Mouse (Mus musculus): Measurements from ENCODE around the gene Trpm4. TPM values are rescaled to one million over a fixed set of nuclear protein-coding genes. Genes with fewer than 3 reads are reported as not detected.

The Trpm4 gene
- polyA plus RNA-seq (2015; fragmentation: Nextera tagmentation; extraction: Ambion mirVana): 9.4 and 12.0 TPM in 2 replicates

GRCm38 (mm10) chr7:45333431-45333982, at the start of gene Trpm4:
Gene Trpm4, minus strand, starts transcription at chr7:45333780.
- peaks cover 13% of the 10 kb centered on the region; the same call in 1 of the 2 replicates for H3K27me3 ChIP-seq (replicated peaks)
- peak within 1 kb of the TSS; percentile 65 for H3K9ac ChIP-seq (replicated peaks)
- H3K4me1 ChIP-seq: peaks cover 23% of the 10 kb centered on the region
- H3K4me2 ChIP-seq: peak within 1 kb of the TSS; percentile 95
- no peaks in the 10 kb centered on the region for H3K36me3 ChIP-seq
- peak; percentile 63 for ATAC-seq (ENCODE audit: low FRiP score)
- H3K9me3 ChIP-seq (replicated peaks): no peaks in the 10 kb centered on the region
- WGBS: under 1% methylated on average over 37 of the region's 38 CpGs
- peak within 1 kb of the TSS; percentile 64 for H3K4me3 ChIP-seq (replicated peaks)
- peak within 1 kb of the TSS; percentile 72 for H3K27ac ChIP-seq (replicated peaks)

GRCm38 (mm10) chr7:45376057-45376456, 42.5 kb upstream of the Trpm4 start:
- H3K36me3 ChIP-seq: peaks cover 82% of the 10 kb centered on the region
- 88% methylated on average over 1 of the region's 1 CpGs for WGBS
- no peaks in the 10 kb centered on the region for H3K9me3 ChIP-seq (replicated peaks)

GRCm38 (mm10) chr7:45374620-45375019, 41.0 kb upstream of the Trpm4 start:
- H3K36me3 ChIP-seq: peaks cover 68% of the 10 kb centered on the region
- no peaks in the 10 kb centered on the region for H3K9me3 ChIP-seq (replicated peaks)
- ATAC-seq (ENCODE audit: low FRiP score): no peak
- WGBS: 91% methylated on average over 8 of the region's 8 CpGs
- H3K27me3 ChIP-seq (replicated peaks): no peaks in the 10 kb centered on the region
- H3K4me3 ChIP-seq (replicated peaks): no peak overlapping the region
- no peak overlapping the region for H3K4me2 ChIP-seq
- no peak overlapping the region for H3K9ac ChIP-seq (replicated peaks)
- H3K27ac ChIP-seq (replicated peaks): no peak overlapping the region
- H3K4me1 ChIP-seq: peaks cover 16% of the 10 kb centered on the region

More at GRCm38 (mm10) chr7:45376057-45376456, 42.5 kb upstream of the Trpm4 start:
- Histone ChIP-seq H3K4me3 (replicated peaks) (no peak overlapping the region), H3K27ac (replicated peaks) (no peak overlapping the region), H3K27me3 (replicated peaks) (no peaks in the 10 kb centered on the region), H3K4me2 (no peak overlapping the region), H3K9ac (replicated peaks) (no peak overlapping the region), H3K4me1 (peaks cover 3% of the 10 kb centered on the region; the same call in 1 of the 2 replicates)
- ATAC-seq (ENCODE audit: low FRiP score): no peak

- no peak overlapping the region for H3K4me2 ChIP-seq
- peaks cover 46% of the 10 kb centered on the region for H3K36me3 ChIP-seq
- no peak overlapping the region for H3K4me3 ChIP-seq (replicated peaks)
- peaks cover 39% of the 10 kb centered on the region for H3K4me1 ChIP-seq
- ATAC-seq (ENCODE audit: low FRiP score): no peak
- no peak overlapping the region for H3K9ac ChIP-seq (replicated peaks)
- peaks cover 7% of the 10 kb centered on the region; the same call in 1 of the 2 replicates for H3K27me3 ChIP-seq (replicated peaks)
- no peak overlapping the region for H3K27ac ChIP-seq (replicated peaks)
- no peaks in the 10 kb centered on the region for H3K9me3 ChIP-seq (replicated peaks)
- 85% methylated on average over 5 of the region's 5 CpGs for WGBS
Observed at GRCm38 (mm10) chr7:45372371-45372770, 38.8 kb upstream of the Trpm4 start.

GRCm38 (mm10) chr7:45370475-45371311, 37.1 kb upstream of the Trpm4 start, which contains the start of gene Lin7b:
Gene Lin7b, minus strand, starts transcription at chr7:45370583.
- Histone ChIP-seq H3K27me3 (replicated peaks) (peaks cover 7% of the 10 kb centered on the region; the same call in 1 of the 2 replicates), H3K36me3 (peaks cover 29% of the 10 kb centered on the region), H3K4me2 (peak within 1 kb of the TSS; percentile 95), H3K4me1 (peaks cover 42% of the 10 kb centered on the region), H3K27ac (replicated peaks) (peak within 1 kb of the TSS; percentile 58), H3K4me3 (replicated peaks) (peak within 1 kb of the TSS; percentile 55), H3K9me3 (replicated peaks) (no peaks in the 10 kb centered on the region), H3K9ac (replicated peaks) (peak within 1 kb of the TSS; percentile 64)
- 10% methylated on average over 28 of the region's 28 CpGs for WGBS
- ATAC-seq (ENCODE audit: low FRiP score): peak; percentile 54

- Histone ChIP-seq H3K27me3 (replicated peaks) (peaks cover 7% of the 10 kb centered on the region; the same call in 1 of the 2 replicates), H3K36me3 (peaks cover 22% of the 10 kb centered on the region), H3K9me3 (replicated peaks) (no peaks in the 10 kb centered on the region), H3K4me3 (replicated peaks) (peak overlapping the region; percentile 55), H3K4me2 (peak overlapping the region; percentile 95), H3K9ac (replicated peaks) (peak overlapping the region; percentile 64), H3K27ac (replicated peaks) (peak overlapping the region; percentile 58), H3K4me1 (peaks cover 49% of the 10 kb centered on the region)
- no peak; the same call in 1 of the 2 replicates for ATAC-seq (ENCODE audit: low FRiP score)
- WGBS: 10% methylated on average over 48 of the region's 52 CpGs
Observed at GRCm38 (mm10) chr7:45369836-45370474, 36.4 kb upstream of the Trpm4 start.

GRCm38 (mm10) chr7:45369022-45369745, 35.6 kb upstream of the Trpm4 start:
- no peak for ATAC-seq (ENCODE audit: low FRiP score)
- 72% methylated on average over 16 of the region's 16 CpGs for WGBS
- H3K9ac ChIP-seq (replicated peaks): no peak overlapping the region

GRCm38 (mm10) chr7:45368178-45368577, 34.6 kb upstream of the Trpm4 start:
- WGBS: 83% methylated on average over 15 of the region's 15 CpGs
- Histone ChIP-seq H3K9me3 (replicated peaks) (no peaks in the 10 kb centered on the region), H3K9ac (replicated peaks) (peak overlapping the region; percentile 69; the same call in 1 of the 2 replicates), H3K36me3 (peaks cover 10% of the 10 kb centered on the region), H3K27me3 (replicated peaks) (peaks cover 11% of the 10 kb centered on the region; the same call in 1 of the 2 replicates), H3K27ac (replicated peaks) (peak overlapping the region; percentile 90; the same call in 1 of the 2 replicates), H3K4me3 (replicated peaks) (peak overlapping the region; percentile 79), H3K4me2 (peak overlapping the region; percentile 71), H3K4me1 (peaks cover 56% of the 10 kb centered on the region)
- no peak for ATAC-seq (ENCODE audit: low FRiP score)

More at GRCm38 (mm10) chr7:45369022-45369745, 35.6 kb upstream of the Trpm4 start:
- H3K4me2 ChIP-seq: peak overlapping the region; percentile 95
- H3K9me3 ChIP-seq (replicated peaks): no peaks in the 10 kb centered on the region
- H3K36me3 ChIP-seq: peaks cover 18% of the 10 kb centered on the region
- peak overlapping the region; percentile 55 for H3K4me3 ChIP-seq (replicated peaks)
- peaks cover 7% of the 10 kb centered on the region; the same call in 1 of the 2 replicates for H3K27me3 ChIP-seq (replicated peaks)
- peaks cover 55% of the 10 kb centered on the region for H3K4me1 ChIP-seq
- no peak overlapping the region for H3K27ac ChIP-seq (replicated peaks)

- peaks cover 11% of the 10 kb centered on the region; the same call in 1 of the 2 replicates for H3K27me3 ChIP-seq (replicated peaks)
- H3K4me2 ChIP-seq: peak overlapping the region; percentile 71
- peak overlapping the region; percentile 90 for H3K9ac ChIP-seq (replicated peaks)
- peak; percentile 88 for ATAC-seq (ENCODE audit: low FRiP score)
- H3K4me1 ChIP-seq: peaks cover 65% of the 10 kb centered on the region
- no peaks in the 10 kb centered on the region for H3K9me3 ChIP-seq (replicated peaks)
- H3K4me3 ChIP-seq (replicated peaks): peak overlapping the region; percentile 79
- H3K36me3 ChIP-seq: peaks cover 2% of the 10 kb centered on the region; the same call in 1 of the 2 replicates
- WGBS: under 1% methylated on average over 70 of the region's 70 CpGs
- peak overlapping the region; percentile 90 for H3K27ac ChIP-seq (replicated peaks)
Observed at GRCm38 (mm10) chr7:45367020-45367880, 33.7 kb upstream of the Trpm4 start.

- Histone ChIP-seq H3K9me3 (replicated peaks) (no peaks in the 10 kb centered on the region), H3K27me3 (replicated peaks) (peaks cover 11% of the 10 kb centered on the region; the same call in 1 of the 2 replicates), H3K27ac (replicated peaks) (peak within 1 kb of the TSS; percentile 90), H3K4me1 (peaks cover 72% of the 10 kb centered on the region), H3K4me2 (peak within 1 kb of the TSS; percentile 71), H3K4me3 (replicated peaks) (peak within 1 kb of the TSS; percentile 79), H3K9ac (replicated peaks) (peak within 1 kb of the TSS; percentile 90), H3K36me3 (no peaks in the 10 kb centered on the region)
- under 1% methylated on average over 23 of the region's 26 CpGs for WGBS
- peak; percentile 33 for ATAC-seq (ENCODE audit: low FRiP score)
Observed at GRCm38 (mm10) chr7:45366652-45367019, 33.1 kb upstream of the Trpm4 start, which contains the start of gene Ppfia3. Gene Ppfia3, minus strand, starts transcription at chr7:45367019.
